Mouse (Mus musculus) frontal cortex, adult 2 months (tissue): Measurements from ENCODE around the gene Fig4. TPM values are rescaled to one million over a fixed set of nuclear protein-coding genes. Genes with fewer than 3 reads are reported as not detected.

Source experiments
- DNase-seq, 2 experiments: peaks; one replicate each; pipeline ENCODE4 v3.0.0; 2022; ENCODE audit warnings: low spot score in 1 of 2; ENCODE audit errors: extremely low spot score in 1 of 2
- polyA plus RNA-seq: library from polyadenylated mRNA; depleted of rRNA; stranded (reverse); fragments of >200 nt; gene quantifications from 2 replicates; pipeline ENCODE4 v1.2.3, GENCODE M21; 2012

Gene Fig4
- polyA plus RNA-seq, 1 experiment: 20.4 TPM

DNA sequence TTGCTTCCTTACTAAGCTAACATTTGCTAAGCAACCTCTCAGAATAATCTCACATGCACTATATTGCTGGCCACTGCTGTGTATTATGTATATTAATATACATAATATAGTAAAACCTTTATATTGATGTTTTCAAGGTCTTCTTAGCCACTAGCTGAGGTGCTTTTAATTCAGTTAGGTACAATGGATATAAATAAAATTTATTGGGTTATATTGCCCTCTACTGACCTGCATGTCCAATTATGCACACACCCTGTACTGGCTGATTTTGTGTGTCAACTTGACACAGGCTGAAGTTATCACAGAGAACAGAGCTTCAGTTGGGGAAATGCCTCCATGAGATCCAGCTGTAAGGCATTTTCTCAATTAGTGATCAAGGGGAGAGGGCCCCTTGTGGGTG, 41.2 kb downstream of the Fig4 start:
- no peak for DNase-seq

DNA sequence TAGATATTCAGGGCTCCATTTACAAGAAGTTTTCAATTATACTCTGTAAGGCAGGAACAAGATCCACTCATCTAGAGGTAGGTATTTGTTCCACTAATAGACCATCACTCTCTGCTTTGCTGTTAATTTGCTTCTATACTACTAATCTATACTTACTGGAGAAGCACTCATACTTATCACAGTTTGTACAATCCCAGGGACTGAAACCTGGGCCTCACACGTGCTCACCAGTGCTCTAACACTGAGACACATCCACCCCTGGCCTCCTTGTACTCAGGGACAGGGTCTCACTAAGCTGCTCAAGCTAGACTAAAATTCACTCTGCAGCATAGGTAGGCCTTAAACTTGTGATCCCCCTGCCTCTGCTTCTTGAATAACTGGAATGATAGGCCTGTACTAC, 41.8 kb downstream of the Fig4 start:
- no peak for DNase-seq

DNA sequence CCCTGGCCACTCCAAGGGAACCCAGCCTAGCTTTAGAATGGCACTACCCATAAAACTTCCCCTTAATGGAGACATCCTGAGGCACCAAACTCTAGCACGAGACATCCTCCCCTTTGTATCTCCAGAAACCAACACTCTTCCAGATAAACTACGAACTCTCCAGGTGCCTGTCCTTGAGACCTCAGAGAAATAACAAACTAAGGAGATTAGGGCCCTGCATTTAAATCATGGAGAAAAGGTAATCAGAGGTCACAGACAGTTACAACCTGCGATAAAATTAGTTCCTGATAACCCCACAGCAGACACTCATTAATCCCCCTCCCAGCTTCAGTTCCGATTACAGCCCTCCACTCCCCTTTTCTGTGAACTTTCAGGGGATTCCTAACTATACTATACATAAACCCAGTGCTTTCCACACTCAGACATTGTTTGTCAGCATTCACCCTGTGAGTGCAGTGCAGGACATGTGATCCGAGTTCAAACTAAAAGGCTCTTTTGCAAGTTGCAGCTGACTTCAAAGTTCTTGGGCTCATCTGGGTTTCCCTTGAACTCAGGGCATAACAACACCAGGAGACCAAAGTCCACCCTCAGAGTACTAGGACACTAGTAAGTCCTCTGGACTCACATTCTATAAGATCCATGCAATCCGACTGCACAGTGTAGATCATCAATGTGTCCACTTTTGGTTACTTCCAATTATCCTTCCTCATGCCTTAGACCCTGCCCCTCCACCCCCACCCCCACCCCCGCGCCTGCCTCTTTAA, 42.6 kb downstream of the Fig4 start:
- DNase-seq: no peak

DNA sequence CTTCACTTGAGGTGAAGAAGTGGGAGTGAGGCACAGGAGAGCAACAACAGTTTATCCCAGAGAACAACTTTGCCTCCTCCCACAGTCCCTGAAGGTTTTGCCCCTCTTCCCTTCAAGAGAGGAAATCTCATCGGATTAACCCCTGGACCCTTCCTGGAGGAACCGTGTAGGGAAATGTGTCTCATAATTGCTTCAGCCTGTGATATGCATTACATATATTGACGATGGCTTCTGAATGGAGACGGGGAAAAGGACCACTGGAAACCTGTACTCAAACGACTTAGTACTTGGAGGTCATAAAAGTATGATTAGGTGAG, 52.4 kb downstream of the Fig4 start:
- no peak for DNase-seq

DNA sequence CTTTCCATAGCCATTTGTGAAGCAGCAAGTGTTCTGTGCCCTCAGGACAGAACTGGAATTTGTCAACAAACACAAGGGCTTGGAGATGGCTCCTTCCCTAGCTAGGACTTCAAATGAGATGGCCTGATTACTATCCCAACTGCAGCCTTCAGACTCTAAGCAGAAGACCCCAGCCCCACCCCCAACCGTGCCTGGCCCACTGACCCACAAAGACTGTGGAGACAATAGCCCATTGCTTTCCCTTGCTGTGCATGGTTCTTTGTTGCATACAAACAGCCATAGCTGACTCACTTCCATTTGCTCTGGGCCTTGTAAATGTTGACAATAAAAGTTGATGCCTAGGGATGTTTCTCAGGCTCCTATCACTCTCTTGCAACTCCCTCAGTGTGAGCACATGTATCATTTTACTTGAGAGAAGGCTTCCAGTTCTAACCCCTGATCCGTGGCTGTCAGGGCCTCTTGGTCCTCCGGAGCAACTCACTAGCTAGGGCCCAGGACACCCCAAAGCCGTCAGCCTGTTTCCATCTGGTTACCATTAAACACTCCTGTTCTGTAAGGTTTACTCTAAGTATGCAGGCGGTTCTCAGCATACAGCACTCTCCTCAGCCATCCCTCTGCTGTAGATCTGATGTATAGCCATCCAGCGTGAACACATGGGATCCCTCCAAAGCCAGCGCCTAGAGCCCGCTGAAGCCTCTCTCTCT, 52.9 kb downstream of the Fig4 start:
- DNase-seq: no peak

DNA sequence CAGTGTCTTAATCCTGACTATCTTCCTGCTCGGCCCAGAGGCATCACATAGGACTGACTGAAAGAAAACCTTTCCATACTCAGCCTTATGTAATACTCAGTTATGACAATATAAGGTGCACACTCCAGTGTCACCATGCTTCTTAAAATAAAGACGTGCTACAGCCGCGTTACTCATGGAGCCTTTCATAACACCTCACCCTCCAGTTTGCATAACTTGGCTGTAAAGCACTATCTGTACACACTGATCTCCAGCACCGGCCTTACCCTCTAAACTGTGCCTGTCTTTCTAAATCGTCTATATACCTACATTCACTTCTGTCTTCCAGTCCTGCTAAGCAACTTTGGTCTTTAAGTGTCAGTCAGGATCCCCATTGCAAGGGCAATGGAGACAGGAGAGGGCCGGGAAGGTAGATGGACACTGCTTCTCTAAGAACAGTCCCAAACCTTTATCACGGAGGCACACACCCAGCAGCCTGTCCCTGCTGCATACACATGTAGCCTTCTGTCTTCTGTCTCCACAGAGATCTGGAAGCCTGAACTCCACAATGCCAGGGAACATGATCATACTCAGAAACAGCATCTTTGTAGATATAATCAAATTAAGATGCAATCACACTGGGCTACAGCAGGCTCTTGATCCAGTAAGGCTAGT, 53.9 kb downstream of the Fig4 start:
- DNase-seq: no peak

DNA sequence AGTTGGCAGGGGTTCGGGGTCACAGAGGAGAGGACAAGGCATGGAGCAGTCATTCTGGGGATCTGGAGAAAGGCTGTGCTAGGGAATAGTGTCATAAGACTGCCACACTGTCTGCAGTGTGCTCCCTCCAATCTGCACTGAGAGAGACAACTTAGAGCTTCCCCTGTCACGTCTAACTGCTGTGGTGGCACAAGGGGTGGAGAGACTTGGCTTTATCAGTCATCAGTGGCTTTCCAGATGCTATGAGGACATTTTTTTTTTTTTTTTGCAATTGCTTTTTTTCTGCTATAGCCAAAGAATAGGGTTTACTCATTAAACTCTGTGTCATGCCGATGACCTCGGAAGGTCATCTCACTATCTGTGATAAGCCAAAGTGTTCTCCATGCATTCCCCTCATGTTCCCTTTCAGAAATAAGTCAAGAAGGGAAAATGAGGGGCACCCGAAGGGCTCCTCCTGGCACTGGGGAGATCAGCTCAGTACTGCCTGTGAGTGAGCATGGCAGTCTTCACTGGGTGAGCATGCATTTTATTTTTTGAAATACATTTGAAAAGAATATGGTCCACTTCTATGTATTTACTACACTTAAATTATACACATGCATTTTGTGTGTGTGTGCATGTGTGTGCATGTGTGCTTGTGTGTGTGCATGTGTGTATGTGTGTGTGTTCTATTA, 55.1 kb downstream of the Fig4 start:
- DNase-seq: no peak

DNA sequence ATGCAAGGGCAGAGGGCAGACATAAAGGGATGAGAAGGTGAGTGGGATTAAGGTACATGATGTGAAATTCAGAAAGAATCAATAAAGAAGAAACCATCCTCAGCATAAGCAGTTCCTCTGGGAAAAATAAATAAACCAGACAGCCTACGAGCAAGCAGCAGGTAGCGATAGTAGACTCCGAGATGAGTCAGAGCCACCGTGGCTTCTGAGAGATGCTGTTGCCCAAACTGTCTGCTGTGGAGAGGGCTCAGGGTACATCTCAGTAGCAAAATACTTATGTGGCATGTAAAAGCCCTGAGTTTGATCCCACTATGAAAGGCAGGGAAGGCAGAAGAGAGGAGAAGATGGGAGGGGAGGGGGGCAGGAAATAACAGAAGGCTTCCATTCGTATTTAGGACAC, 56.9 kb downstream of the Fig4 start:
- no peak for DNase-seq

DNA sequence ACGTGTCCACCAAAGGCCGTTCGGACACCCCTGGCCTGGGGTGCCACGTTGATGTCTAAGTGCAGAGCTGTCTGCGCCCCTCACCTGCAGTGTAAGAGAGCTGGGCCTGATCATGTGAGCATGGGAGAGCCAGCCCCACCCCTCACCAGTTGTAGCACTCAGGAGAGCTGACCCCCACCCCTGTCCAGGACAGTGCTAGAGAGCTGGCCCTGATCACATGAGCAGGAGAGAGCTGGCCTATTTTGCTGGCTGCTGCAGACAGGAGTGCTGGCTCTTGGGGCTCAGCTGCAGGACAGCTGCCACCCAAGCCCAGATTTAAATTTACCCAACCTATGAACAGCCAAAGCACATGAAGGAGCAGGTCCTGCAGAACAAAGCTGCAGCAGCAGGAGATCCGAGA, 57.6 kb downstream of the Fig4 start:
- DNase-seq: no peak

DNA sequence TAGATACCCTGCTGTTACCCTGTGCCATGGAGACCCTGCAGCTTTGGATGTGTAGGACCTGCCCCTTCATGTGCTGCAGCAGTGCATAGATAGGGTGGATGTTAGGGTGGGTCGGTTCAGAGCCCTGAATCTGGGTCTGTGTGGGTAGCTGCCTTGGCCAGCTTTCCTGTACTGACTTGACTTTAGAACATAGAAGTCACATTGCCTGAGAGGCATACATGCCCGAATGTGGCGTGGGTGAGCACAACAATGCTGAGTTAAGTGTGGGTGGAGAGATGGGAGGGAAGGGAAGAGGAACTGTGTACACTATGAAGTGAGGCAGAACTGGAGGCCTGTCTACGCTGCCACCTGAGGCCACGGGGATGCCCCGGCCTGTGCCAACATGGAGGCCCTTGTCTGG, 58.0 kb downstream of the Fig4 start:
- DNase-seq: no peak

DNA sequence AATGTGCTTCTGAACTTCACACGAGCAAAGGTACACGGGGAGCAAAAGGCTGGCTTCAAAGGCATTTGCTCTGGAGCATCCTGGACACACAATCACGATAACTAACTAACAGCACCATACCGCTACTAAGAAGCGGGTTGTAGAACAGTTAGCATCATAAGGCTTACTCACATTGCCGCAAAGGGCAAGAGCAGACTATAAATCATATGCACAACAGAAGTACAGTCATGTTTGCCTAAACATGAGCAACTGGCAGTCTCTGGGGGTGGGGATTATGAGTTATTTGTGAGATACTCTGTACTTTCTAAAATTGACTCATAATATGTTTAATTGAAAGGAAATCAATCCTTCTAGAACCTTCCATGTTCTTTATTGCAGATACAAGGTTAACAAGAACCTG, 59.1 kb downstream of the Fig4 start:
- no peak for DNase-seq

DNA sequence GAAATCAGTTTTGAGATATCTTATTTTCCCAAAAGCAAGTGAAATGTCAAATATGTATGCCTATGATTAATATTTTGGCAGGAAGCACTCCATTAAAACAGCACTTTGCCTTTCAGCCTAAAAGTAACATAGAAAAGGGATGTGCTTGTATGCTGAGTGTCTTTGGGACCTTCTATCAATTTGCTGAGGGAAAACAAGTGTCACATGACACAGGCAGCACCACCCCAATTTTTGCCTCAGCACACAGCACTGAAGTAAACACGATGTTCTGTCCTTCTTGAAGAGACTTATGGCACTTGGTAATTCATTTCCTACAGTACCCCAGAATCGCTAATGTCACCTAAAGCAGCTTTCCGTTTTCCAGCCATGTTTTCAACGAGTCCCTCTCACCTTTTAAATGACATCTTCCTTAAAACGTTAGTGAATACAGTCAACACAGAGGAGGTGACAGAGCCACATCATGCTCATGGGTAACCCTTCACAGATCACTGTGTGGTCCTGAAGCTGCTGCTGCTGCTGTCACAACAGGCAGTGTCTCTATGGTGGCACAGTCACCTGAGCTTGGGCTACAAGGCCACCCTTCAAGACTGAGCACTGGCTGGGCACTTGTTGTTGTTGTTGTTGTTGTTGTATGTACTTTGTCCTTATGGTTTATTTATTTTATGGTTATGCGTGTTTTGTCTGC, 61.4 kb downstream of the Fig4 start:
- no peak for DNase-seq

DNA sequence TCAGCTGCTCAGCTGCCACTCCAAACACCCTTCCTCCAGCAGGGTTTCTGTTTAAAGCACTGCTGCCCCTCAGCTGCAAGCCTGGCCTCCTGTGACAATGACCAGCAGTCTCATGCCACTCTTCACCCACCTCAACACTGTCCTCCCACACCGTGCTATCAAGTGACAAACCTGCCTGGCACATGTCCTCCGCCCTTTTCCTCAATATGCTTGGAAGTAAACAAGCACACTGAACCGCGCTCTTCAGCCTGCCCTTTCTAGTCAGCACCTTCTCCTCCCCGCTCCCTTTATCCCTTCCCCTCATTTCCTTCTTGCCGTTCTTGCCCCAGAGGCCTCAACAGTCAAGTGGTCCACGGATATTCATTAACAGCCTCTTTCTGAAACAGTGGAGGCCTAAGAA, 62.0 kb downstream of the Fig4 start:
- no peak for DNase-seq

DNA sequence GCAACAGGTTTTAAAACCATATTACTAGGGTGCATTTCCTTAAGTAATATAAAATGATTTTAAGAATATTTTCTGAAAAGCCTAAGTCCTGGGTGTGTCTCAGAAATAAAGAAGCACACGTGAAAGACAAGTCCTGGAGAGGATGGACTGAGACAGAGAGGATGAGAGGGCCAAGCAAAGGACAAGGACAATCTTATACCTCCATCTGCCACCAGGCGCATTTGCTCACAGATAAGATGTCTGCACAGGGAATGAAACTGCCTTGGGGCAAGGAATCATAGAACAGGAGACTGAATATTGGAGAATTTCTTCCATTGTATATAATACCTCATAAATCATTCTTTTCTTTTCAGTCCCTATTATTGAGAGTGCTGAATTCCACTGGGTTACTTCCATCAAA, 67.0 kb downstream of the Fig4 start:
- no peak for DNase-seq

DNA sequence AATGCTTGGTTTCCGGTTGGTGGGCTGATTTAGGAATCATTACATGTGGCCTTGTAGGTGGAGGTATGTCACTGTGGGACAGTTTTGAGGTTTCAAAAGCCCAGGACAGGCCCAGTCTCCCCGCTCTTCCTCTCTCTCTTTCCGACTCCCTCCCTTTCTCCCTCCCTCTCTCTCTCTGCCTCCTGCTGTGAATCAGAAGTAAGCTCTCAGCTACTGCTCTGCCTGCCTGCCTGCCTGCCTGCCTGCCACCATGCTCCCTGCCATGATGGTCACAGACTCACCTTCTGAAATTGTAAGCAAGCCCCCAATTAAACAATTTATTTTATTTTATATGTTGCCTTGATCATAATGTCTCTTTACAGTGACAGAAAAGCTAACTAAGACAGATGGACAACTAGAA, 67.5 kb downstream of the Fig4 start:
- DNase-seq: no peak

DNA sequence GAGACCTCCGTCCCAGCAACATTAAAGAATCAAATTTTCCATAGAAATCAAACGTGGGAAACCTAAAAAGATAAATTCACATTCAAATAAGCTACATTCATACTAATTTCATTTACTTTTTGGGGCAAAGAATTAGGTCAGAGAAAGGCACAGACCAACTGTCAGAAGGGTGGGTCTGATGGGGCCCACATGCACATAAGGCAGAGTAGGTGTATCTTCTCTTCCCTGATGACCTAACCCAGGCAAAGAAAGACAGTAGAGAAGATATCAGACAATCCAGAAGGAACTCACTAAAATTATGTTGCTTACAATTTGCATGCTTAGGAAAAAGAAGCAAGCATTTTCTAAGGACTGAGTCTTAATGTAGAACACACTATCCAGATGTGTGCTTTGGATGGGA, 67.9 kb downstream of the Fig4 start:
- no peak for DNase-seq

DNA sequence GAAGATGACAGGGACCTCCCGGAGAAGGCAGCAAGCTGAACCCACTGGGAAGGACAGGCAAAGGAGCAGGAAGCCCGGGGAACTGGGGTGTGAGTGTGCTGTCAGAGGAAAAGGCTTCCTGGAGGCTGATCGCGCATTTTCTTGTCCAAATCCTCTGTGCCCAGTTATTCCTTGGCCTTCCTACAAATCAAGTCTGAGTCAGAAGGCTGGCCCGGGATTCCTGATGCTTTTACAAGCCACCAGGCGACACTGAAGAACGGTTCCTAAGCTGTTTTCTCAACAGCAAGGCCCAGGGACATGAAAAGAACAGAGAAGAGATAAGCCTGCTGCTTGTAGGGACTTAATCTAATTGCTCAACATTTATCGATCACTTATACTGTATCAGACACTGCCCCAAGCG, 68.5 kb downstream of the Fig4 start:
- DNase-seq: no peak

DNA sequence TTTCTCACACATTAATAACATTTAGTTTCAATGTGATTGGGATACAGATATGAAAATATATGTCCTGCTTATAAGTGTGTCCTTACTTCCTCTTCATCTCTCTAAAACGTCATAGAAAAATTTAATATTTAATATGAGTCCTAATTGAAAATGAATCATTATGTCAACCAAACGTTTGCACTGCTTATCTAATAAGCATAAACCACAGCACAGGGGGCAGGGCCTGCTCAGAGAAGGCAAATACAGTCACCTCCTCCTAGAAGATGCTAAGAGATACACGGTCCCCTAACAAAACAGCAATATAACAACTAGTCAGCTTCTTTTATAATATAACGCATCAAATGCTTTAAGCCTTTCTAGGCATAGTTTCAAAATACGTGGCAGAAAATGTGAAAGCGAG, 69.9 kb downstream of the Fig4 start:
- DNase-seq: no peak

DNA sequence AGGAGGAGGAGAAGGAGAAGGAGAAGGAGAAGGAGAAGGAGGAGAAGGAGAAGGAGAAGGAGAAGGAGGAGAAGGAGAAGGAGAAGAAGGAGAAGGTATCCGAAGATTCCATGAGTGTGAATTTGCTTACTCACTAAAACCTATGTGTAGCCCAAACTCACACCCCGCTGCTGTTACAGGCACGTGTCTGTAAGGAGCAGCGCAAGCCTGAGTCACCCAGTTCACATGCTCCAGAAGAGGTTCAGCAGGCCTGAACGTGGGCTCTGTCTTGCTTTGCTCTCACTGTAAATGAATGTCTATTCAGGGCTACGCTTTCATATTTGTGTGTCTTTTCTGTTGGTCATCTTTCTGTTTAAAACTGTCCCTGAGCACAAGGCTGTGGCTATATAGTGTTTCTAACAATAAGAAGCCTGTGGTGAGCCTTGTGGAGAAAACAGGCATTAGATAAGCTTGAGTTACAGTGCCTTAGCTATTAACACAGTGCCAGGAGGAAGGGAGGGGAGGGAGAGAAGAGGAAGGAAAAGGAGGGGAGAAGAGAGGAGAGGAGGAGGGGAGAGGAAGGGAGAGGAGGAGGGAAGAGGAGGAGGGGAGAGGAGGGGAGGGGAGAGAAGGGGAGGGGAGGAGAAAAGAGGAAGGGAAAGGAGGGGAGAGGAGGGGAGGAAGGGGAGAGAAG, 71.8 kb downstream of the Fig4 start:
- no peak for DNase-seq

DNA sequence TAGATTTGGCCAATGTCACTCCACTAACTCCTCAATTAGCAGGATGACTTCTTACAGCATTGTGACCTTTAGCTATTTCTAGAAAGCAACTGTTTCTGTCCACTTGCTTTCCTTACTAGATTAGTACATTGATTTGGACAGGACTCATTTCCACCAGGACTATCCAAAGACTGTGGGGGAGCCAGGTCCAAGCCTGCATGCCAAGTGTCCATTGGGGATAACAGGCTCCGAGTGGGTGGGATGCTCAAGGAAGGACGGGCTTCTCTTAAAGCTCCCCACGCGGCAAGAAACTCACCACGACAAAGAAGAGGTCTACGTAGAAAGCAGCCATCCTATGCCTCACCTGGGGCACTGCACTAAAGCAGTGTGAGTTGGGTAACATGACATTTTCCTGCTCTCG, 75.4 kb downstream of the Fig4 start:
- no peak for DNase-seq
